Mouse (Mus musculus) kidney, postnatal 14 days (tissue): ENCODE data around the gene Cdsn.
"Not testable (repeated sequence)": the region's sequence is repeated elsewhere in the genome, so short reads cannot be mapped to it uniquely, and the experiment has no call there.

Experiments
- DNase-seq: peaks from one replicate; pipeline ENCODE4 v3.0.0; 2022; ENCODE audit warnings: mixed read lengths

Cdsn gene

GRCm38 (mm10) chr17:35551881-35552414 is at the start of gene Cdsn:
Gene Cdsn, plus strand, starts transcription at chr17:35552128.
- no peak for DNase-seq

DNA sequence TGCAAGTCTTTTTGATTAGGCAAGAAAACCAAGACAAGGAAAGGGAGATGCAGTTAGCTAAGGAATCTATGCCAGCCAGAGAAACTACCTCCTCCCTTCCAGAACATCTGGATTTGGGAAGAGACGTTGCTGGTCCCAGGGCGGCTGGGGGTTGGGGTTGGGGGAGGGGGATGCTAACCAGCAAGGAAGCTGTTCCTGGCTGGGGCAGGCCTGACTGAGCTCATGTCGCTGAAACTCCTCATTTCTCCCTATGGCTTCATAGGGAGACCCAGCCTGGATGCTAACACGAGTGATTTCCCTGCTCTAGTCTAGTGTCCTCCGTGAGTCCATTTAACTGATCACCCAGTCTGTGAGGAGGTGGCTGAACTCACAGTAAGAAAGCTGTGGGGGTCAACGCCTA is 49.7 kb upstream of the Cdsn start:
- no peak for DNase-seq

- no peak for DNase-seq
Measured at GRCm38 (mm10) chr17:35502762-35503161, 49.2 kb upstream of the Cdsn start.

DNA sequence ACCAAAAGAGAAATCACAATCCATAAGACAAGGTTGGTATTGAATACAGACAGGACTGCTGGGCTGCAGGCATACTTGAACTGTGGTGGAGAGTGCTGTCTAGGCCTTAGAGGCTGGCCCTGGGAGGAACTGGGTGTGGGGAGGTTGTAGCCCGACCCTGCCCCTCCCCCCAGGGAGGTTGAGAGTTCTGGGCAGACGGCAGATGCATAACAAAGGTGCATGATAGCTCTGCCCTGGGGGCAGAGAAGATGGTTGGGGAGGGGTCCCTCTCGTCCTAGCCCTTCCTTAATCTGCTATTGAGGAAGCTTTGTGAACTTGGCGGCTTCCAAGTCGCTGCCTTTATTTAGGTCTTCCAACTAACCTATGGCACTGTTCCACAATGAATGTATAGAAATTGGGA is 48.1 kb upstream of the Cdsn start:
- DNase-seq, result no peak

- DNase-seq, result no peak
Measured at GRCm38 (mm10) chr17:35504628-35505481, 47.1 kb upstream of the Cdsn start.

GRCm38 (mm10) chr17:35505776-35506175 is 46.2 kb upstream of the Cdsn start, which contains the start of gene Pou5f1:
Gene Pou5f1, plus strand, starts transcription at chr17:35506018.
- DNase-seq, result no peak

DNA sequence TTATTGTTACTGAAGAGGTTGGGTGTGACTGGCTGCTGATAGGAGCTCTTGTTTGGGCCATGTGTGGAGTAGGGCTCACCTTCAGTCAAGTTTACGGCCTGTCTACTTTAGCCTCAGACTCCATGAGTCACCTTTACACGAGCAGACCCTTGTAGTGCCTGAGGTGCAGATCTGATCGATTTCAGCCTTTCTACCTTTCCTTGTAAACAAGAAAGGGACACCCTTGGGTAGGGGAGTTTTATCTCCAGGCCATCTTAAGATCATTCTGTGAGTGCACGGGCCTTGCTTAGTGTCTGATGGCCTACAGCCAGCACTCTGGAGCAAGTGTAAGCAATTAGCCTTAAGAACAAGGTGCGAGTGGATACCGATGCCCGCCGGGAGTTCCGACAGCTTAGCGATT is 45.0 kb upstream of the Cdsn start:
- DNase-seq, result no peak

GRCm38 (mm10) chr17:35507556-35508260 is 44.2 kb upstream of the Cdsn start:
- DNase-seq, result no peak

GRCm38 (mm10) chr17:35508279-35508678 is 43.6 kb upstream of the Cdsn start:
- DNase-seq, result not testable (repeated sequence)

DNA sequence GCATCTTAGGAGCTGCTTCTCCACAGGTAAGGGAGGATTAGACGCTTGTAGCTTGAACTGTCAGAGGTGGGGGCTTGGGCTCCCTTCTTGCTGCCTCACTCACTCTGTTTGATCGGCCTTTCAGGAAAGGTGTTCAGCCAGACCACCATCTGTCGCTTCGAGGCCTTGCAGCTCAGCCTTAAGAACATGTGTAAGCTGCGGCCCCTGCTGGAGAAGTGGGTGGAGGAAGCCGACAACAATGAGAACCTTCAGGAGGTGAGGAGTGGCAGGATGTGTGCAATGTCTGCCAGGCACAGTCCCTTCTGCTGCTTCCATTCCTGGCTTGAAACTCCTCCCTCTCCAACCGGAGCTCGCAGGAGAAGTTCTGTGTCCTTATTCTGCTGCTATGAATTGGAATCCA is 42.6 kb upstream of the Cdsn start:
- DNase-seq, result peak; percentile 49

GRCm38 (mm10) chr17:35512916-35513626 is 38.9 kb upstream of the Cdsn start:
- no peak for DNase-seq

GRCm38 (mm10) chr17:35513886-35514285 is 38.0 kb upstream of the Cdsn start:
- peak; percentile 74 for DNase-seq

- DNase-seq, result no peak
Measured at GRCm38 (mm10) chr17:35514756-35515155, 37.2 kb upstream of the Cdsn start.

- DNase-seq, result peak; percentile 41
Measured at GRCm38 (mm10) chr17:35515911-35516640, 35.9 kb upstream of the Cdsn start.

- DNase-seq, result peak; percentile 98
Measured at GRCm38 (mm10) chr17:35516652-35517500, 35.1 kb upstream of the Cdsn start, which contains the start of the genes Tcf19 and Cchcr1. Gene Tcf19, minus strand, starts transcription at chr17:35516824. Gene Cchcr1, plus strand, starts transcription at chr17:35517100.

DNA sequence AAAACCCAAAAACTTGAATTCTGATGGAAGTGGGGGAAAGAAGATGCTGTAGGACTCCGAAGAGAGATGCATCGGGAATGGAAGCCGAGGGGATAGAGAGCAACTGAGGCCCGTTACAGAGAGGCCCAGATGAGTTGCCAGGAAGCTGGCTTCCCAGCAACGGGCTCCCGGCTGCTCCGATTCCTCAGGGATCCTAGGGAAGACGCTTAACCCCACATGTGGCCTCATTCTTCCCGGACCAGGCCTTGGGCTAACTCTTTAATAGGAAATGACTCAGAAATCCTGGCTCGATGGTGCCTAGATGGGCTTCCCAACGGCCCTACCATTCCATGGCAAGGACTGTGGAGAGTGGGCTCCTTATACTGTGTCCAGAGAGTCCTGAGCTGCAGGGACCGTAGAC is 34.4 kb upstream of the Cdsn start:
- no peak for DNase-seq

DNA sequence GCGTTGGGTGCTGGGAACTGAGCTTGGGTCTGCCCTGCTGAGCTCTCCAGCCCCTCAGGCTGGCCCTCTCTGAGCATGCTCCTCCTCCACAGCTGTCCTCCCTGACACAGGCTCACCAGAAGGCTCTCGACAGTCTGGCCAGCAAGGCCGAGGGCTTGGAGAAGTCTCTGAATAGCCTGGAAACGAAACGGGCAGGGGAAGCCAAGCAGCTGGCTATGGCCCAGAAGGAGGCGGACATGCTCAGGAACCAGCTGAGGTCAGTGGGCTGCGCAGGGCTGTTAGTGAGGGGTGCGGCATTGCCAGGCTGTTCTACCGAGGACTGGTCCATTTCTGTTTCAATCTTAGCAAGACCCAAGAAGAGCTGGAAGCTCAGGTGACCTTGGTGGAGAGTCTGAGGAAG is 27.6 kb upstream of the Cdsn start:
- DNase-seq, result peak; percentile 18

GRCm38 (mm10) chr17:35526644-35527043 is 25.3 kb upstream of the Cdsn start:
- DNase-seq, result no peak

DNA sequence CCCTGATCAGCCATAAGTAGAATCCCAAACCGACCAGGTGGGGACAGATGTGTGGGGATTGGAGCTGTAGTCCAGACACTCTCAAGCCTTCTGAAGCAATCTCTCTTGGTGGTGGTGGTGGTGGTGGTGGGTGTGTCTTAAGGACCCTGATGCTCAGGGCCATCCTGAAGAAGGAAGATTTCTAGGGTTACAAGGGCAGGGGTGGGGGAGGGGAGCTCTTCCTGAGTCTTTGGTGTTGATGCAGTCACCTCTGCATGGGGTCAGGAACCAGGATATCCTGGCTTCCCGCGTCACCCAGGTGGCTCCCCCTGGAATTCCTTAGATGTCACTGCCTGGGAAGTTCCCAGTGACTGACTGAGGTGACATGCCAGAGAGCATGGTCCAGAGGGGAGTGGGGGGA is 19.6 kb upstream of the Cdsn start:
- DNase-seq, result peak; percentile 29

DNA sequence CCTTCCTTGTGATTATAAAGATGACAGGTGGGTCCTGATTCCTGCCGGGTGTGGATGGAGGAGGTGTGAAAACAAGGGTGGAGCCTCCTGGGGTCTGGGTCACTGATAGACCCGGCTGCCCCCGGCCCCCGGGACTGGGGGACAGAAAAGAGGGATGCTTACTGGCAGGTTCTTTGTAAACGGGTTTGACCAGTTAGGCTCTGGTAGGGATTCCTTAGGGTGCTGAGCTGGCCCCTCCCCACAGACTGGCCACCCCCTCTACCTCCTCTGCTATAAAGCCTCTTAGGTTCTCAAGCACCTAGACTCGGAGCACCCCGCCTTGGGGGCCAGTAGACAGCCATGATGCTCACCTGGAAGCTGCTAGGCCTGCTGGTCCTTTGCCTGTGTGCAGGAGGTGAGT is 19.0 kb upstream of the Cdsn start, which contains the start of gene Psors1c2:
TSS of gene Psors1c2 (plus strand) at position 301 of the 400 bp plus-strand sequence.
- no peak for DNase-seq

- DNase-seq, result peak; percentile 80
Measured at GRCm38 (mm10) chr17:35534343-35534742, 17.6 kb upstream of the Cdsn start.
